Mouse (Mus musculus): ENCODE results near the gene Klf7.

DNA sequence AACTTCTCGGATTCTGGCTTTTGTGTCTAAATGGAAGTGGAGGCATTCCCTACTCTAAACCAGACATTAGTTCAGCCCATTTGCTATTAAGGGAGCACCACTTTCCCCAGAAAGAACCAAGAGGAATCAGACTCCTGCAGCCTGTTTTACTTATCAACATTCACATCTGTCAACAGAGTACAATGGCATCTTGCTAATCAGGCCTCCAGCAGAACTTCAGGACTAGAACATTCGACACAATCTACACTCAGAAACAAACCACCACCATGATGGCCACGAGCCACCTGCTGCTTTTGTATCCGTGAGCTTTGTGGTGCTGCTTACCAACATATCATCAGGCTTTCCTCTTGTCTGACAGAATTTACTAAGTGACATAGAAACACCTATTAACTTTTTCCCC lies 23.3 kb downstream of the Klf7 start:
- TF ChIP-seq ZC3H11A (IDR thresholded peaks at IDR 0.05; ENCODE audit: borderline replicate concordance, low read depth, low read length): no peak
- TF ChIP-seq MAFK (IDR thresholded peaks at IDR 0.05; ENCODE audit: insufficient read depth, low read depth, low read length): no peak
- no peak for TF ChIP-seq ZNF384 (IDR thresholded peaks at IDR 0.05; ENCODE audit: low read depth, low read length)
- no peak for TF ChIP-seq CHD2 (IDR thresholded peaks at IDR 0.05; ENCODE audit: low read depth, low read length)
- TF ChIP-seq HCFC1 (IDR thresholded peaks at IDR 0.05; ENCODE audit: borderline replicate concordance, insufficient read depth, low read length): no peak

All from ES-E14 (cell line).